Mouse (Mus musculus) thymus, postnatal 25 days (tissue): ENCODE measurements around the gene Wdr43.
"Not testable (repeated sequence)": the region's sequence is repeated elsewhere in the genome, so short reads cannot be mapped to it uniquely, and the experiment has no call there.

Experiments used
- DNase-seq: peaks from one replicate; pipeline ENCODE4 v3.0.0; 2022

Gene Wdr43

GRCm38 (mm10) chr17:71615638-71616318, at the start of gene Wdr43:
Wdr43 (plus strand) TSS chr17:71615895.
- peak; percentile 95 for DNase-seq

GRCm38 (mm10) chr17:71579176-71579705, 36.5 kb upstream of the Wdr43 start:
- no peak for DNase-seq

- peak; percentile 3 for DNase-seq
Observed at GRCm38 (mm10) chr17:71597881-71598658, 17.6 kb upstream of the Wdr43 start.

GRCm38 (mm10) chr17:71598659-71599554, 16.8 kb upstream of the Wdr43 start:
- DNase-seq = peak; percentile 89

GRCm38 (mm10) chr17:71616319-71617032, 781 bp downstream of the Wdr43 start:
- DNase-seq = peak; percentile 29

- no peak for DNase-seq
Observed at GRCm38 (mm10) chr17:71617033-71617362, 1.3 kb downstream of the Wdr43 start.

- DNase-seq = no peak
Observed at GRCm38 (mm10) chr17:71617974-71618373, 2.3 kb downstream of the Wdr43 start.

GRCm38 (mm10) chr17:71631806-71632205, 16.1 kb downstream of the Wdr43 start:
- DNase-seq = no peak

- DNase-seq = no peak
Observed at GRCm38 (mm10) chr17:71633350-71633749, 17.7 kb downstream of the Wdr43 start.

GRCm38 (mm10) chr17:71636786-71637185, 21.1 kb downstream of the Wdr43 start:
- DNase-seq = no peak

- no peak for DNase-seq
Observed at GRCm38 (mm10) chr17:71637750-71638265, 22.1 kb downstream of the Wdr43 start.

- DNase-seq = not testable (repeated sequence)
Observed at GRCm38 (mm10) chr17:71639056-71639455, 23.4 kb downstream of the Wdr43 start.

- no peak for DNase-seq
Observed at GRCm38 (mm10) chr17:71640421-71641085, 24.9 kb downstream of the Wdr43 start.

- no peak for DNase-seq
Observed at GRCm38 (mm10) chr17:71642190-71642589, 26.5 kb downstream of the Wdr43 start.

GRCm38 (mm10) chr17:71650011-71650410, 34.3 kb downstream of the Wdr43 start:
- DNase-seq = no peak

GRCm38 (mm10) chr17:71652495-71652894, 36.8 kb downstream of the Wdr43 start:
- DNase-seq = no peak

GRCm38 (mm10) chr17:71652934-71653333, 37.2 kb downstream of the Wdr43 start:
- DNase-seq = no peak

- no peak for DNase-seq
Observed at GRCm38 (mm10) chr17:71657521-71657920, 41.8 kb downstream of the Wdr43 start.

GRCm38 (mm10) chr17:71658666-71659065, 43.0 kb downstream of the Wdr43 start:
- no peak for DNase-seq

- no peak for DNase-seq
Observed at GRCm38 (mm10) chr17:71660390-71660789, 44.7 kb downstream of the Wdr43 start.

- peak; percentile 63 for DNase-seq
Observed at GRCm38 (mm10) chr17:71662751-71663250, 47.1 kb downstream of the Wdr43 start.
